Comparison of ENCODE assay signal across 22 mouse cellular contexts in the genomic region with DNA sequence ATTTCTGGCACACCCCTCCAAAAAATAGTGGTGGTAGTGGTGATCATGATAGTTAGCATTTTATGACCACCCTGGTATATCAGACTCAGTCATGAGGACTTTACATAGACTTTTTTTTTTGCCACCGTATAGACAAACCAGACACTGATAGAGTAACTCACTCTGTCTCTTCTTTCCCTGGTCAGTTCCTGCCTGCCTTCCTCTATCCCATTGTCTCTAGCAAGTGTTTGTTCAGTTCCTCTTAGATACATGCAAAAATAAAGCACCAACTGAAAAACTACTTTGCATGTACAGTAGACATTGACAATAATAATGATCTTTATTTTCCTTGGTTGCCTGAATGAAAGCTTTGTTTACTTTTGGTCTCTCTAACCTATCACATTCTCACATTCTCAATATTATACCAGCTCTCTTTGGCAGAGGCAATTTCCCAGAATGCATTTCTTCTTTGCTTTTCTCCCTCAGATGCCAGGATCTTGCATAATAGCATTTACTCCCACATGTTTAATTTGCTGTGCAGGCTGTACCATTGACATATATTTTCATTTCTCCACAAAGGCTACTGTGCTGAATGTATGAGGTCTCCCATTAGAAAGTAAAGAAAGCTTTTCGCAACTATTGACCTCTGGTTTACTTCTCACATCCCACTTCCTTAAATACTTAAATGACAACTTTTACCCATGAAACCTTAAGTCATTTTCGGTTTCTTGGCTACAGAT.
DNase-seq lines count a peak whose midpoint lies in the region; ATAC-seq and TF ChIP-seq lines count a peak whose summit lies in the region.
"Had no signal": no experiment of that assay in that cellular context is flagged by ENCODE, and none has a peak within 500 bp of the region (broad histone marks: within the 10 kb centered on the region; RNA-seq: fewer than 3 reads in every experiment).

No protein-coding gene starts in this region.

- peak; percentile 85 for ATAC-seq in liver, postnatal 0 days
- no peak for ATAC-seq in liver, embryonic 12.5 days
- ATAC-seq: intestine, postnatal 0 days had no signal

- peak; percentile 30 to 74 for DNase-seq in frontal cortex, adult 2 months (ENCODE audit: extremely low spot score in 1 of 2, low spot score in 1 of 2)
- DNase-seq in frontal cortex, postnatal 14 days (ENCODE audit: low spot score in 2 of 2) = no peak
- no peak for DNase-seq in liver, postnatal 0 days
- peak; percentile 78 for DNase-seq in brain, adult 2 months (ENCODE audit: low read depth, low spot score)
- peak; percentile 46 for DNase-seq in lung, postnatal 36 days
- no peak for DNase-seq in spleen, adult 12 weeks (ENCODE audit: low spot score)
- no peak for DNase-seq in kidney, adult 9 months
- DNase-seq: adrenal gland, postnatal 10 days; cerebellum, adult 2 months; heart, postnatal 14 days; kidney, postnatal 25 days; right cerebral cortex, postnatal 4 days; thymus, adult 18-20 months had no signal

- H3K9ac ChIP-seq in liver, postnatal 0 days (replicated peaks) = no peak overlapping the region
- H3K9ac ChIP-seq in liver, embryonic 12.5 days = no peak overlapping the region
- H3K9ac ChIP-seq: embryonic facial prominence, embryonic 13.5 days; hindbrain, embryonic 15.5 days; liver, embryonic 15.5 days had no signal

- TF ChIP-seq CTCF in liver, postnatal 0 days (IDR thresholded peaks at IDR 0.05; ENCODE audit: low read depth) = no peak

- H3K27me3 ChIP-seq in liver, postnatal 0 days (ENCODE audit: insufficient read depth, low read length) = no peaks in the 10 kb centered on the region
- H3K27me3 ChIP-seq in liver, embryonic 12.5 days (replicated peaks) = no peaks in the 10 kb centered on the region
- H3K27me3 ChIP-seq: embryonic facial prominence, embryonic 13.5 days; hindbrain, embryonic 15.5 days; liver, embryonic 15.5 days had no signal

- TF ChIP-seq EP300 in liver, postnatal 0 days (IDR thresholded peaks at IDR 0.05; ENCODE audit: low read depth) = no peak

- WGBS in liver, postnatal 0 days (ENCODE audit: insufficient replicate concordance) = 59% methylated on average over 3 of the region's 3 CpGs
- WGBS in liver, embryonic 12.5 days (ENCODE audit: insufficient replicate concordance) = 50% methylated on average over 3 of the region's 3 CpGs

- H3K9me3 ChIP-seq in liver, postnatal 0 days (ENCODE audit: low read length) = no peaks in the 10 kb centered on the region
- no peaks in the 10 kb centered on the region for H3K9me3 ChIP-seq in liver, embryonic 12.5 days (replicated peaks)
- H3K9me3 ChIP-seq: embryonic facial prominence, embryonic 13.5 days; forebrain, embryonic 10.5 days; hindbrain, embryonic 15.5 days; limb, embryonic 10.5 days; liver, embryonic 15.5 days had no signal

- 0 out of 2 replicates have a peak overlapping the region, but pooled peaks have one; percentile 4 for H3K4me2 ChIP-seq in liver, postnatal 0 days (ENCODE audit: low read depth, low read length)
- no peak overlapping the region for H3K4me2 ChIP-seq in liver, embryonic 12.5 days
- H3K4me2 ChIP-seq: embryonic facial prominence, embryonic 13.5 days; heart, embryonic 11.5 days; hindbrain, embryonic 15.5 days; liver, embryonic 15.5 days; midbrain, embryonic 11.5 days had no signal

- H3K36me3 ChIP-seq in liver, postnatal 0 days (replicated peaks; ENCODE audit: insufficient read depth, low read length) = no peaks in the 10 kb centered on the region
- no peaks in the 10 kb centered on the region for H3K36me3 ChIP-seq in liver, embryonic 12.5 days
- H3K36me3 ChIP-seq: embryonic facial prominence, embryonic 13.5 days; forebrain, embryonic 10.5 days; hindbrain, embryonic 15.5 days; limb, embryonic 10.5 days; liver, embryonic 15.5 days had no signal

- H3K4me1 ChIP-seq in liver, postnatal 0 days (ENCODE audit: insufficient read depth) = 0 out of 2 replicates have a peak, but pooled peaks cover 6% of the 10 kb centered on the region
- no peaks in the 10 kb centered on the region for H3K4me1 ChIP-seq in liver, embryonic 12.5 days
- H3K4me1 ChIP-seq: forebrain, embryonic 10.5 days; hindbrain, embryonic 15.5 days; liver, embryonic 15.5 days had no signal

- H3K4me3 ChIP-seq in liver, postnatal 0 days (ENCODE audit: low read depth, low read length) = no peak overlapping the region
- no peak overlapping the region for H3K4me3 ChIP-seq in liver, embryonic 12.5 days
- H3K4me3 ChIP-seq: embryonic facial prominence, embryonic 13.5 days; forebrain, embryonic 10.5 days; hindbrain, embryonic 15.5 days; limb, embryonic 10.5 days; liver, embryonic 15.5 days had no signal

- H3K27ac ChIP-seq in liver, postnatal 0 days (ENCODE audit: low read depth) = peak overlapping the region; percentile 51
- no peak overlapping the region for H3K27ac ChIP-seq in liver, embryonic 12.5 days
- H3K27ac ChIP-seq: embryonic facial prominence, embryonic 13.5 days; forebrain, embryonic 10.5 days; hindbrain, embryonic 15.5 days; limb, embryonic 10.5 days; liver, embryonic 15.5 days had no signal

Comparison
In these comparisons a context has a peak if more than half of its experiments do, and no peak if none do; other contexts are left out.
1. DNase-seq: peak in frontal cortex, adult 2 months (2 of 2), brain, adult 2 months (single experiment) and lung, postnatal 36 days (single experiment); none in frontal cortex, postnatal 14 days (0 of 2), liver, postnatal 0 days (single experiment), spleen, adult 12 weeks (single experiment) and kidney, adult 9 months (single experiment).